Mouse (Mus musculus) thymus, adult 2 months (tissue): Measurements from ENCODE around the gene Rsrc2.

ENCODE experiments used
- CTCF ChIP-seq: fragments of 200-500 bp; IDR thresholded peaks from 2 replicates; pipeline ENCODE4 v1.5.1; 2012; ENCODE audit warnings: mild to moderate bottlenecking, control low read depth, low read length, moderate library complexity, borderline replicate concordance; ENCODE audit not compliant: control insufficient read depth, poor library complexity, insufficient read depth; ENCODE audit errors: extremely low read depth
- POLR2A ChIP-seq: fragments of 200-500 bp; IDR thresholded peaks from 2 replicates; pipeline ENCODE4 v1.6.1; 2012; ENCODE audit warnings: mild to moderate bottlenecking, low read length, control low read depth, moderate library complexity; ENCODE audit not compliant: control insufficient read depth, poor library complexity, insufficient read depth; ENCODE audit errors: extremely low read depth

DNA sequence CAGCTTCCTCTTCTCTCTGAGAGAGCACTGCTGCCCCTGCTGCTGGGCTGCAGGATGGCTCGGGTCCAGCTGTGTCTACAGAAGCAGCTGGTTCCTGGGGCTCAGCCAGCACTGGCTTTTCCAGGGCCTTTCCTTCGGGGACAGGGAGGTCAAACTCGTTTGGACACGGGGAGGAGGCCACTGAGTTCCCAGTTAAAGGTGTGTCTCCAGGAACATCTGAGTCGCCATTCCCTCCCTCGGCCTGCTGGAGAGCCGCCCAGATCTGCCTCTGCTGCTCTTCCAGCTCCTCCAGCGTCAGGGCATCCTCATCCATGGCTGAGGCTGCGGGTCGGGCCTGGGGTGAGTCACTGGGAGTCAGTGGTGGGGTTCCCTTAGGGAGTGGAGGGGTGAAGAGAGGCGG, 48.6 kb downstream of the Rsrc2 start:
- TF ChIP-seq CTCF: no peak
- no peak for TF ChIP-seq POLR2A
